ENCODE assay signal across 1 mouse cellular context in the genomic region with DNA sequence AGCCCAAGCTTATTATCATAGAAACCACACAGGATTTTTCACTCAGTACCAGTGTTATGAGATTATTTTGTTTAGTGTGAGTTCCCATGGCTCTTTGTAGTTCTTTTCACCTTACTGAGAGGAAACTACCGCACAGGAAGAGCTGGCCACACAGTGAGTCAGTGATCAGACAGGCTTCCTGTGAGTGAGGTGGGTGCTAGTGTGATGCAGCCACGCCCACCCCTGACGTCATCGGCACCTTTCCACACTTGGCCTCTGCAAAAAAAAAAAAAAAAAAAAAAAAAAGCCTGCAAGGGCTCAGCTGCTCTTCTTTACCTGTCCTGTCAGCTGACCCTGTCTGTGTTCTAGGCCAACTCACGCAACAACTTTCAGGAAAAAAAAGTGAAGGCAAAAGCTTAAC.
TF ChIP-seq lines count a peak whose summit lies in the region.

No protein-coding gene starts in this region.

TF ChIP-seq in CH12.LX, 34 proteins besides CTCF, POLR2A, EP300 and RAD21 (continued from another document):
- TF ChIP-seq SIN3A (IDR thresholded peaks at IDR 0.05; ENCODE audit: low read length) = peak; percentile 60; the same call in 1 of the 2 replicates
- TF ChIP-seq E2F4 (IDR thresholded peaks at IDR 0.05; ENCODE audit: insufficient replicate concordance, low read depth, low read length) = no peak
- TF ChIP-seq ELF1 (IDR thresholded peaks at IDR 0.05; ENCODE audit: low read depth, low read length) = peak; percentile 62; the same call in 1 of the 2 replicates
- TF ChIP-seq TBP (conservative IDR thresholded peaks at IDR 0.05; ENCODE audit: low read depth, low read length) = peak; percentile 71; the same call in 1 of the 2 replicates
- TF ChIP-seq UBTF (IDR thresholded peaks at IDR 0.05; ENCODE audit: low read depth, low read length) = no peak
- peak; percentile 100 for TF ChIP-seq ZNF384 (IDR thresholded peaks at IDR 0.05; ENCODE audit: low read depth, low read length)
- no peak for TF ChIP-seq ZKSCAN1 (IDR thresholded peaks at IDR 0.05; ENCODE audit: borderline replicate concordance, low read depth, low read length)
